Mouse (Mus musculus) embryo, embryonic 10.5 days (tissue): ENCODE measurements around the gene Notch1.
A peak's percentile ranks its signal among the peaks of the same experiment; 100 is the strongest.

Experiments used
- DNase-seq: peaks from one replicate; pipeline ENCODE4 v3.0.0-alpha.2; 2015; ENCODE audit warnings: low spot score

Notch1 gene

DNA sequence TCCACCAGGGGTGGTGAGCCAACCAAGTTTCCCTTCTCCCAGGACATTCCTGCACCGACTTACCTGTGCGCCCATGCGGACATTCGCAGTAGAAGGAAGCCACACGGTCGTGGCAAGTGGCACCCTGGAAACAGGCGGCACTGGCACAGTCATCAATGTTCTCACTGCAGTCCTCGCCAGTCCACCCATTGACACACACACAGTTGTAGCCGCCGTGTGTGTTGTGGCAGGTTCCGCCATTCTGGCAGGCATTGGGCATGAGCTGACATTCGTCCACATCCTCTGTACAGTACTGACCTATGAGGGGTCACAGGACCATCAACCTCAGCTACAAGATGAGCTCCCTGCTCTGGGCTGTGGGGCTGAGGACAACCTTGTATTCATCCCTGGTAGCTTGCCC is 35.6 kb downstream of the Notch1 start:
- DNase-seq = no peak

DNA sequence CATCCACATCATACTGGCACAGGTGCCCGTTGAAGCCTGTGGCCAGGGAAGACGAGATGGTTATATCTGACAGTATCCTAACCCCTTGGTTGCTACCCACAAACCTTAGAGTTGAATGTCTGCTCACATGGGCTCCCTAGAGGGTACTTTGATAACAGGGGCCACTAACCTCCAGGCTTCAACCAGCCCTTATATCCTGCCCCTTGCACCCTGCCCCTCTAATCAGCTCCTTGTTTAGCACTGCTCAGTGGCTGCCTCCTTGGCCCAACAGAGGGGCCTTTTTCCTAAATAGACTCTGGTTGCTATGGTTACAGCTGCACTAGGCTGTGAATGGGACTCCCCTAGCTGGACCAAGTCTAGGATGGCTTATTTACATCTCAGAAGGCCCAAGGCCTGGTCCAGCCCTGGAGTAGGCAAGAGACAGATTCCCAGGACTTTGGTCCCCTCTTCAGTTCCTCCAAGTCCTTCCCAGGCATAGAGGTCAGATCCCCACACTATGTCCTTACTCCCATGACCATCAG is 37.7 kb downstream of the Notch1 start:
- peak; percentile 75 for DNase-seq

DNA sequence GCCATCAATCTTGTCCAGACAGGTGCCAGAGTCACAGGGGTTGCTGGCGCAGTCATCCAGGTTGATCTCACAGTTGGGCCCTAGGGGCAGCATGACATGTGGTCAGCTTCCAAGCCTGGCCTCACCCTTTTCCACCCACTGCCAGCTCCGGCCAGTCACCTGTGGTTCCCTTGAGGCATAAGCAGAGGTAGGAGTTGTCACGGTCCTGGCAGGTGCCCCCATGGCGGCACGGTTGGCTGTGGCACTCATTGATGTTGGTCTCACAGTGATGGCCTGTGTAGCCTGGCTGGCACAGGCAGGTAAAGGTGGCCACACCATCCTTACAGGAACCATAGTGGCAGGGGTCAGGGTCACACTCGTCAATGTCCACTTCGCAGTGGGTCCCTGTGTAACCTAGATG is 38.6 kb downstream of the Notch1 start:
- no peak for DNase-seq

DNA sequence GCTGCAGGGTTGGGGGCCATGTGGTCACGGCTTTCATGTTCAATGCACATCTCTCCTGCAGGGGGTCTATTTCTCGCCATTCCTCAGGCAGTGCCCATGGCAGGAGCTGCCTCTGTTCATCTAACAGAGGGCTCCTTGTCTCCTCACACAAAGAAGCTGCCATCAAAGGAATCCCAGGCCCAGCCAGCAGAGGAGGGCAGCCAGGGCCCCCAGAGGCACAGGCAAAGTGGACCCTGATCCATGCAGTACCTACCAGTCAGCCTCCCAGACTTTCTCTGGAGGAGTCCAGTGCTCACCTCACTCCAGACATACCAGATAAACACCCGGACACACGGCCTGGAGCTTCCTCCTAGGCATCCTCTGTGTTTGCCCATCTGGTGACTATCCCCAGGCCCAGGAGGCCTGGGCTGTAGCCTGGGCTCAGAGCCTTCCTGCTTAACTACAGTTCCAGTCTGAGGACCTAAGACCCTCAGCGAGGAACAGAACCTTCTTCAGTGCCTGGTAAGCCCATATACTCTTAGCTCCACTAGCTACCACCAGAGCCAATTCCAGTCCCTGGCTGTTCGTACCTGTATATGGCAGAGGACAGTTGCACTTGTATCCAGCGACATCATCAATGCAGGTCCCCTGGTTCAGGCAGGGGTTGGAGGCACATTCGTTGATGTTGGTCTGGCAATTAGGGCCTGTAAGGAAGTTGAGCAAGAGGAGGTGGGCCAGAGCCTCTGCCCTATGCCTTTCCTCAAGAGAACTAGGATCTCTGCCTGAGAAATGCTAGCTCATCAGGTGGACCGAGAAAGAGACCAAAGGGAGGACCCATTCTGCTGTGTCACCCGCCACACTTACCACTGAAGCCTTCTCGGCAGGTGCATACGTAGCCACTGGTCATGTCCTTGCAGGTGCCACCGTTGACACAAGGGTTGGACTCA is 40.7 kb downstream of the Notch1 start:
- DNase-seq = peak; percentile 56

DNA sequence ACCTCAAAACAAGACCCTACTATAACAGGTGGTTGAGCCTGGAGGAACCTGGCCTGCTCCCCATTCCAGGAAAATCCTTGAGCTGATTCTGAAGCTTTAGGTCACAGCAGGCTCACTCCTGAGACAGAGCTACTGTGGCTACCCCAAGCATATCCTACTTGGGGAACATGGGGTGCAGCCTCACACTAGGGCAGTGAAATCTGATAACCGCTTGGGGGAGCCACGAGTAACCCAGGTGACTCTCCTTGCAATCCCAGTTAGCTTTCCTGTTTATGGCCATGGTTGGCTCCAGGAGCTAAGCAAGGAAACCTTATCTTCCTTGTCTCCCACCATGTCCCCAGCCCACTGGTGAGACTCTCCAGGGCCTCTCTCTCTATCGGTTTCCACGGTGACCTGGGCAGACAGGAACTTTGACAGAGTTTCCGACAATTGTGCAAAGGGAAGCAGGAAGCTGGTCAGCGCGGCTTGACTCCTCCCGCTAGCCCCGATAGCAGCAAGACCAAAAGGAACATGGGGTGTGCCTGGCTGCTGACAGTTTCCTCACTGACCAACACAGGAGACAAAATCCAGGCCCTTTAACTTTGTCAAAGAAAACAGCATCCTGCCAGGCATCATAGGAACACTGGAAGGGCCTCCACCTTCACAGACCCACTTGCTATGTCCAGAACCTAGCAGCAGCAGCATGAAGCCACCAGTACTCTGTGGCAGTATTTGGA is 41.5 kb downstream of the Notch1 start:
- DNase-seq = peak; percentile 62

DNA sequence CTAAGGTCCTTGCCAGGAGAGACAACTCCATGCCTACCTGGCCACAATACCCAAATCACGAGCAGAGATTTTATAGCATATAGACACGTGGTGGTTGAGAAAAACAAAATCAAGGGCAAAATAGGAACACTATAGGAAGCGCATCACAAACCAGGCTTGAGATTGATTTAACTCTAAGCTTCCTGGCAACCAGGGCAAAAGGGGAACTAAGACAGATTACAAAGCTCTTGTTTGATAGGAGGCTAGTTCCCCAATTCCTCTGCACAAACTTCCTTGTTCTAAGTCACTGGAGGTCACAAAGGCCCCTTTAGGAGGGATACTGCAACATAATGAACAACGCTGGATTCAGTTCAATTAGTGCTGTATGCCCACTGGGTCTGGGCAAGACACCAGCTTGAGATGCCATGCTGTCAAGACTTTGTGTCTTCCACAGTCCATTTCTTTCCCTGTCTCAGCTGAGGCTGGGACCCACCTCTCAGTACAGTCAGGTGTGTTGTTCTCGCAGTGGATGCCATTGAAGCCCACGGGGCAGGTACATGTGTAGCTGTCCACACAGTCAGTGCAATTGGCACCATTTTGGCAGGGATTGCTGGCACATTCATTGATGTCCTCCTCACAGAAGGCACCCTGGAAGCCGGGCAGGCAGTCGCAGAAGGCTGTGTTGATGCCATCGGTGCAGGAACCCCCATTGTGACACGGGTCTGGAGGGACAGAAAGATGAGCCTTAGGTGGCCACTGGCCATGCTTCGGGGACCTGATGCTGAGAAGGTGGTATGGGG is 44.0 kb downstream of the Notch1 start:
- DNase-seq = no peak

DNA sequence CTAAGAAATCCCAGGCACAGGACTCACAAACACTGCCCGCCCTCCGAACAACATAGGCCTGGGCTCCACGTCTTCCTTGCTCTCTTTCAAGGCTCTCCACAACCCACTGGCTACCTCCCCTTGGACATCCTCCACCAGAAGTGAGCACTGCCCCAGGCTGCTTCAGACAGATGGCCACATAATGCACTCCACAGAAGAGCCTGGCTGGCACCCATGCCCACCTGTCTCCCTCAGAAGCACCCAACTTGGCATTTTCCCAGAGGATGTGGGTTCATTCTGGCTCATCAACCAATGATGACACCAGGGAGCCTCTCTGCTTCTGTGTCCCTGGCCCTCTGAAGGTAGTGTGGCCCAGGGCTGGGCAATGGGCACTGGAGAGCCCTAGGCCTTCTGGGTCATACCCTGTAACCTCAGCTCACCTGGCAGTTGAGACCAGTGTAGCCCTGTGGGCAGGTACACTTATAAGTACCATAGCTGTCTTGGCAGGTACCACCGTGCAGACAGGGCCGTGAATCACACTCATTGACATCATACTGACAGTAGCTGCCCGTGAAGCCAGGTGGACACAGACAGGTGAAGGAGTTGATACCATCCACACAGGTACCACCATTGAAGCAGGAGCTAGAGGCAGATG is 44.7 kb downstream of the Notch1 start:
- DNase-seq = no peak

DNA sequence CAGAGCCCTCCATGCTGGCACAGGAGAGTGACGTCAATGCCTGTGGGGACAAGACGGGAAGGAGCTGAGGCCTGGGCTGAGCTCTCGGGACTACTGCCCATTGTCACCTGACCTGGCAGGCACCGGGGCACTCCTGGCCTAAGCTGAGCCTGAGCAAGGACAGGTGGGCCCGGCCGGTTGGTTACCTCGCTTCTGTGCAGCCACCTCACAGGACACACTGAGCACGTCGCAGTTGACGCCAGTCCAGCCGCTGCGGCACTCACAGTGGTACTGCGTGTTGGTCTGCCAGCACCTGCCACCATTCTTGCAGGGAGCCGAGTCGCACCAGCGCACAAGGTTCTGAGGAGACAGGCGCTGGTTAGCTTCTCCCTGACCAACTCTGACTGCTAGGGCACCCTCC is 45.5 kb downstream of the Notch1 start:
- DNase-seq = no peak

DNA sequence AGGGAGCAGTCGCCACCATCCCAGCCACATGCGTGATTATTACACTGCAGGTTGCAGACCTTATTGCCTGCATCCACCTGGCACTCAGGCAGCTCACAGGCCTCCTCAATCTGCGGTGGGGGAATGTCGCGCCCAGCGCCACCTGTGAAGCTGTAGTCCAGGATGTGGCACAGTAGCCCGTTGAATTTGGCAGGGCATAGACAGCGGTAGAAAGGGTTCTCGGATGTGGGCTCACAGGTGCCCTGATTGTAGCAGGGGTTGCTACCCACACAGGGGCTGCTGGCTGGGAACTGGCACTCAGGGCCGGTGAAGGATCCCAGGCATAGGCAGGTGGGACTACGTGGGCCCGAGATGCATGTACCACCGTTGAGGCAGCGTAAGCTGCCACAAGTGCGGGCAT is 48.1 kb downstream of the Notch1 start:
- DNase-seq = no peak

DNA sequence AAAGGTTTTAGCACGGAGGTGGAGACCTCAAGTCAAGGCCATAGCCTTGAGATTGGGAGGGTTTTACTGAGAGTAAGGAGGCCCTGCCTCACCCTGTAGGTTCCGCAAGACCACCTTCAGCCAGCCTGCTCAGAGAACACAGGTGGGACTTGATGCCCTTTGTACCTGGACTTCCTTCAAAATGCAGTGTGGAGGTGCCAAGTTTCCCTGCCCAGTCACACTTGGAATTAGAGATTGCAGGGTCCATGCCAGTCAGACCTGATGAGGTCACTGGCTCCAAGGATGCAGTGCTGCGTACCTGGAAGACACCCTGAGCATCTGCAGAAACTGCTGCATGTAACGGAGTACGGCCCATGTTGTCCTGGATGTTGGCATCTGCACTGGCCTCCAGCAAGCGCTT is 53.1 kb downstream of the Notch1 start:
- DNase-seq = no peak

DNA sequence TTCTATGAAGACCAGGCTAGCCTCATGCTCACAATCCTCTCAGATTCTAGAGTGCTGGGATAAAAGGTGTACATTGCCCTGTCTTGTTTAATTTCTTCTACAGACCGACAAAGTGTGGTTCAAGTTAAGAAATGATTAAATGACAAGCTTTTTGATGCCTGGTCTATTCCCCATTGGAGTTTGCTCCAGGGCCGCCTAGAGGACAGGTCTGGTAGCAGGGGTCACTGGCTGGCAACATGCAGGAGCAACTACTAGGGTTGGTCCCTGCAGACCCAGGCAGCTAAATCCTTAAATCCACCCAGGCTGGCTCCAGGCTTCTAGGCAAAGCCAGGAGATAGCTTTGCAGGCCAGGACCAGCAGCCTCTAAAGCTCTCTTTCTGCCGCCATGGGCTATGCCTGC is 53.5 kb downstream of the Notch1 start:
- no peak for DNase-seq

DNA sequence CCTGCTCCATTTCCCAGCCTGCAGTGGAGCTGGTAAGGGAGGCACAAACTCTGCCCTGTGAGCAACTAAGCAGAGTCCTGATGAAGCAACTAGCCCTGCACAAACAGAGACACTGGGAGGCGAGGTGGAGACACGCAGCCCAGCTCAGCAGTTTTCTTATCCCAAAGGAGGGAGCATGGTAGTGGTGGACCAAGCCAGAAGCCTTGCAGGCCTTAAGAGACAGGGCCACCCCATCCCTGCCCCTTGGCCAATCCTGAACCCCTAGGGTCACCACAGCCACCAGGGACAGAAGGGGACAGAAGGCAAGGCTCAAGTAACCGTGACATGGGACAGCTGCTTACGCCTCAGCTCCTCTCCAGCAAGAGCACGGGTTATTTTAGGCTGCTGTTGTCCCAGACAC is 54.8 kb downstream of the Notch1 start:
- DNase-seq = no peak

DNA sequence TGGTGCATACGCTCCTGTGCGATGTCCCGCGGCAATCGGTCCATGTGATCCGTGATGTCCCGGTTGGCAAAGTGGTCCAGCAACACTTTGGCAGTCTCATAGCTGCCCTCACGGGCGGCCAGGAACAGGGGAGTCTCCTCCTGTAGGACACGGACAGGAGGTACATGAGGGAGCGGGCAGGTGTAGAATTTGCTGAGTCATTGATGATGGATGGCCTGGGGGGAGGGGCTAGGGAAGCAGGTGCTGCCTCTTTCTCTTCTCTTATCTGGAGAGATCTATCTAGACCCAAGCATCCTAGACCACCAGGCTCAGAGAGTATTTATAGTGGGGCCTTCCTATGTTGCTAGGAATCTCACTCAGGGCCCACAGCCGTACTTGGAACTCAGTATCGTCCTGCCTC is 55.6 kb downstream of the Notch1 start:
- no peak for DNase-seq

DNA sequence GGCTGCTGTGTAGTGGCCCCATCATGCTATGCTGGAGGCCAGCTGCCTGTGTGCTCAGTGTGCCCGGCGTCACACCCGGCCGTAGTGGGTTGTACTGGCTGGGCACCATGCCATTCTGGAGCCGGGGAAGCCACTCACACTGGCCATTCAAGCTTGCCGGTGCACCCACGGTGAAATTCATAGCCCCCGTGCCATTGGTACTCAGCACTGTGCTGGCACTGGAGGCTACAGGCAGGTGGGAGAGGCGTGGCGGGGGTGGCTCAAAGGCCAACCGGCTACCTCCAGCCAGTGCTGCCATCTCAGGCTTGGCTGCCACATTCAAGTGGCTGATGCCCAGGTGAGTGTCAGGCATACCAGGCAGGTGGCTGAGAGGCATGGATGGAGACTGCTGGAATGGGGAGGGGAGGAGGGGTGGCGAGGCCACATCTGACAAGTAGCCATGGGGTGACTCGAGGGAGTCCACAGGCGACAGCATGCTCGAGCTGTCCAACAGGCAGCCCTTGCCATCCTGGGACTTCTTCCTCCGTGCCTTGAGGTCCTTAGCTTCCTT is 56.3 kb downstream of the Notch1 start:
- DNase-seq = no peak

DNA sequence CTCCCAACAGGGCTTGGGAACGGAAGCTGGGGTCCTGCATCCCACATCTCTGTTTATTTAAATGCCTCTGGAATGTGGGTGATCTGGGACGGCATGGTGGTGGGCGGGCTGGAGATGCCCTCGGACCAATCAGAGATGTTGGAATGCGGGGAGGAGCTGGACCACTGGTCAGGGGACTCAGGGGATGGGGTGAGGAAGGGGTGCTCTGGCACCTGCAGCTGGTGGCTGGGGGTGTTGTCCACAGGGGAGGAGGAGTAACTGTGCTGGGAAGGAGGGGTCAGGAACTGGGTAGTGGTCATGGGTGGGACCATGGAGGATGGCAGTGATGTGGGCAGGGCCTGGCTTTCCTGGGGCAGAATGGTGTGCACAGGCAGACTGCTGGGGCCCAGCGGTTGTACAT is 57.0 kb downstream of the Notch1 start:
- peak; percentile 37 for DNase-seq

DNA sequence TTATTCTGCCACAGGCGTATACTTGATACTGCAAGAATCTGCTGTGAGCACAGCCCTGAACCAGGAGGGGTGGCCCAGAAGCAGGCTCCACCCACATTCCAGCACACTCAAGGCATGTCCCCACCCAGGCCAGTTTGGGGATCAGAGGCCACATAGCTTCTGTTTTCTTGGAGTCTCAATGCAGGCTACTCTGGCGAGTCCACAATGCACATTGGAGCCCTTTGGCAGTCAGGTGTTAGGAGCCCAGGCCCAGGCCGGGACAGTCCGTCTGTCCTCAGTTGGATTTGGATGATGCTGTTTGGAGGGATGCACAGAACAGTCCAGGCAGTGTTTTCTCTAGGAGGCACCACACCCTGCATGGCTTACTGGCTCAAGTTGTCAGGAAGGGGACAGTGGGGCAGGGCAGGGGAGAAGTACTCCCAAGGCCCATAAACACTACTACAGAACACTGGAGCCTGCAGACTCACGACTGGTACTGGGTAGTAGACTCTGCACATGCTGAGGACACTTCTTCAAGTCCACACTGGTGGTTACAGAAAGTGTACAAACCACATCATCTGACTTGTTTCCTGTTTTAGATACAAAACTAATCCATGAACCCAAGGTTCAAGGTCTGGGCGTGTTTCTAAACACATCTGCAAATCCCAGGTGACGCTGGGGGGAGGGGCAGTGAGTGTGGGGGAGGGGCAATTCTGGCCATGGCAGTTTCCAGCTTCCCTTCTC is 57.9 kb downstream of the Notch1 start:
- DNase-seq = peak; percentile 68

DNA sequence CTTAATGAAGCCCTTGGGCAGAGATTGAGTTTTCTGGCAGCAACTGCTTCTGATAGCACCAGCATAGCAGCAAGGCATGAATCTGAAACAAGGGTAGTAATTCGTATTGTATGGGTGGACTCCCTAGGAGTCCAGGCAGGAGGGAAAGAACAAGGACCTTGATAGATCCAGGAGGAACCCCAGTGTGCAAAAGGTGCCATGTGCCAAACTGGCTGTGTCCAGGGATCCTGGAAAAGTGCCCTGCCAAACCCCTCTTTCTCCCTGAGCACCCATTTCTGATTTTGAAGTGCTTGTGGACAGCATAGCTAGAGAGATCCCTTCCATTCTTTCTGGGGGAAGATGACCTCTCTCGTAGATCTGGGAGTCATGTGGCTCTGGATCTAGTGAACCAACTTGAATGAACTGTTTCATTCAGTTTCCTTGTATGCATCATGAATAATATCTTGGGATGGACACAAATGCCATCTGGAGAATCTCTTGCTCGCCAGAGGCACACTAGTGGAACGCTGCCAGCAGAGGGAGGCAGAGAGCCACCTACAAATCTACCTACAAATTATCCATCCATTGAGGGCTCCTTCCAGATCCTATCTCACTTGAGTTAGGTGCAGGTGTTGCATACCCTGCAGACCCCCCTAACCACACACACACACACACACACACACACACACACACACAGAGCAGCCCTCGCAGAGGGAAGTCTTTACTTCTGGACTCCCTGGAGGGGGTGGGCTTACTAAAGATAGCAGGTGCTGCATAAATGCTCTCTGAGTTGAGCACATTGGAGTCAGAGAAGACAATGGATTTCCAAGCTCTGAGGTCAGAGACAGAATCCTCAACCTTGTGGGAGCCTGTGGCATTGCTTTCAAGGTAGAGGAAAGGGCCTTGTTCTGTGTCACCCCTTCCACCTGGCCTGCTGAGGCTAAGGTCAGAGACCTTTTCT is 67.1 kb downstream of the Notch1 start:
- DNase-seq = peak; percentile 86

DNA sequence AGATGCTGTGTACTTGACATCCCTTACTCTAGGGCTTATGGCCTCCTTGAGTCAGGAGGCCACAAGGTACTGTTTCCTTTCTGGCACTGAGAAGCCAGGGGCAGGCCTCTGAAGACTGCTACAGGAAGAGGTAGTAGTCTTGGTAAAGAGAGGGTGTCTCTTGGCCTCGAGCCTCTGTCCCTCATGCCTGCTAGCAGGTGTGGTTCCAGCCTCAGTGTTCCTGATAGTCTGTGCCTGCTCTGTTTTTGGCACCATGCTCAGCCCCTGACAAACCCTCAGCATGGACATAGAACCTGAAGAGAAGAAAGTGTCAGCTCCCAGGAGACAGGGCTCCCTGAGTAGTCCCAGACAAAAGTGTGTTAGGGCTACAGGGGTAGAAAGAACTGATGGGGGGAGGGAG is 69.0 kb downstream of the Notch1 start:
- no peak for DNase-seq

DNA sequence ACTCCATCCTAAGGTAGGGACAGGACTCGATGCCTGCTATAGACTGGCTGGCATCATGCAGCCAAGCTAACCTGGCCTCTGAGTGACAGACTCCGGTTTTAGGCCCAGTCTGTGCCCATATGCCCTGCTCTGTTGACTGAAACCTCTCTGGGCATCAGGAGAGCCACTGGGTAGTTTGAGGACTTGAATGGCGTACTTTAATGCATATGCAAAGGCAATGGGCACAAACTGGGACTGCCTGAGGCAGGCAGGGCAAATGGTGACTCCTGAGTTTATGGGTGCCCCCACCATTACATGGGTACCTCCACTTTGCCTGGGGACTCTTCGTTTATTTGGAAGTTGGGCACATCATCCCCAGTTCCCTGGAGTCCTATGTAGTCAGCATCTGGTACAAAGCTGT is 69.8 kb downstream of the Notch1 start:
- no peak for DNase-seq
